Mouse (Mus musculus): ENCODE data around the gene Pold3. TPM values are rescaled to one million over a fixed set of nuclear protein-coding genes. Genes with fewer than 3 reads are reported as not detected.
"Not testable (repeated sequence)": the region's sequence is repeated elsewhere in the genome, so short reads cannot be mapped to it uniquely, and the experiment has no call there.

Pold3 gene
- polyA plus RNA-seq, 1 experiment = not detected

DNA sequence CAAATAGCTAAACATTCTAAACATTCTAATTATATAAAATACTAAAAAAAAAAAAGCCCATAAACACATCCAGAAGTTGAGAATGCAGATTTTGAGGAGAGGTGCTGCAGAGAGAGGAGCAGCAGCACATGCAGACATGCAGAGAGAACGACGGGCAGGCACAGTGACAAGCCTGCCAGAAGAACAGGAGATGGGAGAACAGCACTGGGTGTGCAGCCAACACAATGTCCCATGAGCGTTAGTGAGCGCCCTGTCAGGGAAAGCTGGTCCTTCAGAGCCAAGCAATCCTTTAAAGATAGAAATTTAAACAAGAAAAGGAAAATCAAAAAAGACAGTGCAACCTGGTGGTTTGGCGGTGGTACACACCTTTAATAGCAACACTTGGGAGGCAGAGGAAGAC is 34.5 kb downstream of the Pold3 start:
- Histone ChIP-seq H3K4me3 (ENCODE audit: insufficient read depth, low read depth, low read length) (no peak overlapping the region), H3K4me1 (ENCODE audit: control insufficient read depth, insufficient read depth, low read length) (no peaks in the 10 kb centered on the region), H3K27ac (ENCODE audit: insufficient read depth, low read depth, low read length) (no peak overlapping the region)
- 81% methylated on average over 5 of the region's 5 CpGs for WGBS
- TF ChIP-seq POLR2A (IDR thresholded peaks at IDR 0.05; ENCODE audit: insufficient read depth, low read depth, low read length) (no peak), CTCF (IDR thresholded peaks at IDR 0.05; ENCODE audit: insufficient read depth, low read depth, low read length) (no peak)

DNA sequence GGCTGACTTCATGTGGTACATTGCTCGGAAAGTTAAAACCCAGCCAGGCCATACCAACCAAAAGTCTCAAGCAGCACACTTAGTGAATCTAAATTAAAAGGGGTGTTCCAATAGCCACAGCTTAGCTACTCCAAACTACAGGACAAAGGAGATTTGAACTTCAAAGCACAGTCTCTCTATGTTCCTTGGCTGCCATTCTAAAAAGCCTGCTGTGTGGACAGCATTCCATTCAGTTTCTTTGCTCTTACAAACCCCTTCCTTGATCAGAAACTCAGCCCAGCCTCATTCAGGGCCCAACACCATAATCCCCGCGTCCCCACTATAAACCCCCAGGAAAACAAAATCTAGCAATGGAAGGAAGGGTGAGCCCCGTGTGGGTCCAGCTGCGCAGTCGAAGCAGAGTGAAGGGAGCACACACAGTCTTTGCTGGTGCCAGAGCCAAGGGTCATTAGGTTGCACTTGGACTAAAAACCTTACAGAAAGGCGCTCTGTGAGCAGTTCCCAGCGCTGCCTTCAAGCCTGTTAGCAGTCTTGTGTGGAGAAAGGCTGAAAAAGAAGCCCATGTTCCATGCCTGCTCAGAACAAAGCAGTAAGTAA is 35.1 kb downstream of the Pold3 start:
- TF ChIP-seq CTCF (IDR thresholded peaks at IDR 0.05; ENCODE audit: insufficient read depth, low read depth, low read length) (no peak), POLR2A (IDR thresholded peaks at IDR 0.05; ENCODE audit: insufficient read depth, low read depth, low read length) (no peak)
- H3K27ac ChIP-seq (ENCODE audit: insufficient read depth, low read depth, low read length) = no peak overlapping the region

DNA sequence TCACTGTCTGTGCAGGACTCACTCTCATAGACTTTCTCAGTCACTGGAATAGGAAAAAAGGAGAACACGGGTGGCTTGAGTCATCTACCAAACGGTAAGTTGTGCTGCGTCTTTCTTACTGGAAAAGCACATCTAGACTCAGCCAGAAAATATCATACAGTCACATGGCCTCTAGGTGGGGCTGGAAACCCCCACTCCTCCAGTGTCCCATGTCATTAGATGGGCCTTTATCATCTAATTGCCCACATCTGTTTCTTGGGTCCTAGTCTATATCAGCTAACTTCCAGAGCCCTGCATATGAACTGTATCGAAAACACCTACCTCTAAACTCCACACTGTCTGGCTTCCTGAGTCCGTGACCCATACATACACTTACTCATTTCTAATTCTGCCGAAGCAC is 37.6 kb downstream of the Pold3 start:
- 67% methylated on average over 6 of the region's 6 CpGs for WGBS
- H3K4me3 ChIP-seq (ENCODE audit: insufficient read depth, low read depth, low read length) = no peak overlapping the region
- no peak overlapping the region for H3K27ac ChIP-seq (ENCODE audit: insufficient read depth, low read depth, low read length)
- H3K4me1 ChIP-seq (ENCODE audit: control insufficient read depth, insufficient read depth, low read length) = no peaks in the 10 kb centered on the region
- no peak for TF ChIP-seq POLR2A (IDR thresholded peaks at IDR 0.05; ENCODE audit: insufficient read depth, low read depth, low read length)
- no peak for TF ChIP-seq CTCF (IDR thresholded peaks at IDR 0.05; ENCODE audit: insufficient read depth, low read depth, low read length)

More for the DNA sequence above, 35.1 kb downstream of the Pold3 start:
- H3K4me1 ChIP-seq (ENCODE audit: control insufficient read depth, insufficient read depth, low read length) = no peaks in the 10 kb centered on the region
- no peak overlapping the region for H3K4me3 ChIP-seq (ENCODE audit: insufficient read depth, low read depth, low read length)
- WGBS = 52% methylated on average over 8 of the region's 8 CpGs

DNA sequence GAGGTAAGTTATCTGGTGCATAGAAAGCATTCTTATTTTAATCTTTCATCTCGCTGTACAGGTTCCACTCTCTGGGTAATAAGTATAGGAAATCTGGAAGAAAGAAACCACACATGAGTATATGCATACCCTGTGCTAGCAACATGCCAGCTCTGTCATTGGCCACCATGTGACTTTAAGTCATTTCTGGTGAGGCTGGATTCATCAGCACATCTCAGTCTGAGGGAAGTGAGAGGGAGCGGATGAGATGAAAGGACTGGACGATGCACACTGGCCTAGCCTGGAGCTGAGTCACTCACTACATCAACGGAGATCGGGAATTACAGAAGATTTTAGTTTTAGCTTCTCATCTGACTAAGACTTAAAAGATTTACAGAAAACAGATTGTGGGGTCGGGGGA is 38.5 kb downstream of the Pold3 start:
- no peaks in the 10 kb centered on the region for H3K4me1 ChIP-seq (ENCODE audit: control insufficient read depth, insufficient read depth, low read length)
- H3K27ac ChIP-seq (ENCODE audit: insufficient read depth, low read depth, low read length) = no peak overlapping the region
- H3K4me3 ChIP-seq (ENCODE audit: insufficient read depth, low read depth, low read length) = no peak overlapping the region
- no peak for TF ChIP-seq POLR2A (IDR thresholded peaks at IDR 0.05; ENCODE audit: insufficient read depth, low read depth, low read length)
- 95% methylated on average over 6 of the region's 6 CpGs for WGBS

DNA sequence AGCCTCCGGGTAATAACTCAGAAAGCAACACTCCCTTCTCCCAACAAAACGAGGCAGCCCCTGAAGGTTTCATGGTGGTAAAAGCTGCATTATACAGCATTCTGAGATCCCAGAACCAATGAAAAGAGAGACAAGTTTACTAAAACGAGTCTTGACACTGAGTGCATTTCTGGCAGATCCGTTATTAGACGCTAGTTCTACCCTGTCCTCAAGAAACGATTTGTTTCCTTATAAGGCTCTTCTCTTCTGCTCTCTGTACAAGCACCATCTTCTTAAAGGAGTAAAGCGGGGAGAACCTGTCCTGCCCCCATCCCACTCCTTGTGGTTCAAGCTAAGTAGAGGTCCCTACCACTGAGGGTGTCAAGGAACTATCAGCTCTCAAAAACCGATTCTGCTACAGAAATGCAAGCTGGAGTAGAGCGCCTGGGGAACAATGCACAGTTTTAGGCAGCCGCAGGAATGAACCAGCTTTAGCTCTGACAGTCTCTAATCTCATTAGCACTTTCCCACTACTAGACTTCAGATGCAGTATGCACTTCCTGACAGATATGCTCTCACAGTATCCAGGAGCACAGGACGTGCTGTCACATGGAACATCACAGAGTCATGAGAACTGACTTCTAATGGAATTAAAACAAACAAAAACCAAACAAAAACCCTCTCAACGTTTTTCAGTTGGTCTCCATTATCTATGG is 41.1 kb downstream of the Pold3 start:
- no peaks in the 10 kb centered on the region for H3K4me1 ChIP-seq (ENCODE audit: control insufficient read depth, insufficient read depth, low read length)
- WGBS = 33% methylated on average over 12 of the region's 12 CpGs
- no peak for TF ChIP-seq CTCF (IDR thresholded peaks at IDR 0.05; ENCODE audit: insufficient read depth, low read depth, low read length)
- no peak for TF ChIP-seq POLR2A (IDR thresholded peaks at IDR 0.05; ENCODE audit: insufficient read depth, low read depth, low read length)
- no peak overlapping the region for H3K4me3 ChIP-seq (ENCODE audit: insufficient read depth, low read depth, low read length)
- H3K27ac ChIP-seq (ENCODE audit: insufficient read depth, low read depth, low read length) = no peak overlapping the region

DNA sequence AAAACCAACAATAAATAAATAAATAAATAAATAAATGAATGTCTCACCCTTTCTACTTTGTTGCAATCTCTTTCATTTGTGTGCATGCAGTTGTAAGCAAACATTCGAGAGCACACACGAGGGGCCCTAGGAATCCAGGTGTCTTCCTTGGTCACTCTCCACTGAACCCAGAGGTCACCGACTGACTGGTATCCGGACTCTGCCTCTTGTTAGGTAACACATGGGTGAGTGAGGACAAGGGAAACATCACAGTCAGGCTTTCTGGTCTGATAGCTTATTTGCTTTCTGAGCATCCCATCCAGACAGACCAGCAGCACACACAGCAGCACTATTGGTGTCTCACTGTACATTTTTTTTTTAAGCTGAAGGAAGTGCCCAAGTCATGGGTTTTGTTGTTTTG is 44.3 kb downstream of the Pold3 start:
- no peaks in the 10 kb centered on the region for H3K4me1 ChIP-seq (ENCODE audit: control insufficient read depth, insufficient read depth, low read length)
- 95% methylated on average over 4 of the region's 4 CpGs for WGBS
- H3K4me3 ChIP-seq (ENCODE audit: insufficient read depth, low read depth, low read length) = no peak overlapping the region
- TF ChIP-seq CTCF (IDR thresholded peaks at IDR 0.05; ENCODE audit: insufficient read depth, low read depth, low read length) (no peak), POLR2A (IDR thresholded peaks at IDR 0.05; ENCODE audit: insufficient read depth, low read depth, low read length) (no peak)
- H3K27ac ChIP-seq (ENCODE audit: insufficient read depth, low read depth, low read length) = no peak overlapping the region

DNA sequence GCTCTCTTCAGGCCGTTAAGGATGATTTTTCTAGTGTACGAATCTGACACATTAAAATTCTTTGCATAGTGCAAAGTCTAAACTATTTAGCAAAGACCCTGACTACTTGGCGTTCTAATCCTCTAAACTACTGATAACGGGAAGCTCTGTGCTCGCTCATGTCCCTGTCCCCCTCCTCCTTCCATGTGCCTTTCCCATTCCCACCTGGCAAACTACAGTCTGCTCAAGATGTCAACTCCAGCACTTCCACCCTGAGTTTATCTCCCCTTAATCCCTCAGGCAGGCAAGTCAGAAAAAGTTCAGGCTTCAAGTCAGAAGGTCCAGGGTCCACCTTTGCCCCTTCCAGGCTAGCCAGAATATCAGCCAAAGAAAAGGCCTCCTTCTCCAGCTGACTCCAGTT is 45.1 kb downstream of the Pold3 start:
- no peaks in the 10 kb centered on the region for H3K4me1 ChIP-seq (ENCODE audit: control insufficient read depth, insufficient read depth, low read length)
- 90% methylated on average over 5 of the region's 5 CpGs for WGBS
- H3K27ac ChIP-seq (ENCODE audit: insufficient read depth, low read depth, low read length) = no peak overlapping the region
- no peak for TF ChIP-seq POLR2A (IDR thresholded peaks at IDR 0.05; ENCODE audit: insufficient read depth, low read depth, low read length)
- TF ChIP-seq CTCF (IDR thresholded peaks at IDR 0.05; ENCODE audit: insufficient read depth, low read depth, low read length) = no peak
- no peak overlapping the region for H3K4me3 ChIP-seq (ENCODE audit: insufficient read depth, low read depth, low read length)

DNA sequence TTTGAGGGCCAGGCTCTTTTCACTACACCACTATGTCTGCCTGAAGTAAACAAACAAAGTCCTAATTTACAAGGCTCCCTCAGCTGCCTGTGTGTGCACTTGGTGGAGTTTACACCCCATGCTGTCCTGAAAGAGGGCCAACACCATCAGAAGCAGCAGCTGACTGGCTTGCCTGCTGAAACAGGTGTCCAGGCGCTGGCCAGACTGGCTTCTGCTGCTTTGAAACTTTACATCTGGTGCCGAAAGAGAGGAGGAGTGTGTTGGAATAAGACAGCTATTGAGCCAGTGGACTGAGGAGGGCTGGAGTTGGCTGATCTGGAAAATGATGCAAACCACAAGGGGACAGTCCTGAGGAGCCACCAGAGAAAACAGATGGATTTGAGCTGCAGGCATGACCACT is 47.4 kb downstream of the Pold3 start:
- Histone ChIP-seq H3K4me3 (ENCODE audit: insufficient read depth, low read depth, low read length) (no peak overlapping the region), H3K27ac (ENCODE audit: insufficient read depth, low read depth, low read length) (no peak overlapping the region), H3K4me1 (ENCODE audit: control insufficient read depth, insufficient read depth, low read length) (no peaks in the 10 kb centered on the region)
- no peak for TF ChIP-seq CTCF (IDR thresholded peaks at IDR 0.05; ENCODE audit: insufficient read depth, low read depth, low read length)
- TF ChIP-seq POLR2A (IDR thresholded peaks at IDR 0.05; ENCODE audit: insufficient read depth, low read depth, low read length) = no peak
- WGBS = 53% methylated on average over 2 of the region's 2 CpGs

DNA sequence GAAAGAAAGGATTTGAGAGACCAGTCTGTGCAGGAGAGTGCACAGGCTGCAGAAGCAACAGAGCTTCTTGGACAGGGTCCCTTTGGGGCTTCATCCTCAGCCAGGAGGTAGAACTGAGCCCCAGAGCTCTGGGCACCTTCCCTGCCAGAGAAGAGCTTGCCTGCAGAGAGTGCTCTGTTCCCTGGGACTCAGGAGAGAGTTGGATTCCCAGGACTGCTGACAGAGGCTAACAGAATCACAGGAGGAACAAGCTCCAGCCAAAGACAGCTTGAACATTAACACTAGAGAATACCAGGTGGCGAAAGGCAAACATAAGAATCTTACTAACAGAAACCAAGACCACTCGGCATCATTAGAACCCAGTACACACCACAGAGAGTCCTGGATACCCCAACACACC is 68.4 kb downstream of the Pold3 start:
- 90% methylated on average over 2 of the region's 2 CpGs for WGBS
- H3K4me3 ChIP-seq (ENCODE audit: insufficient read depth, low read depth, low read length); H3K4me1 ChIP-seq (ENCODE audit: control insufficient read depth, insufficient read depth, low read length); H3K27ac ChIP-seq (ENCODE audit: insufficient read depth, low read depth, low read length): not testable (repeated sequence)

DNA sequence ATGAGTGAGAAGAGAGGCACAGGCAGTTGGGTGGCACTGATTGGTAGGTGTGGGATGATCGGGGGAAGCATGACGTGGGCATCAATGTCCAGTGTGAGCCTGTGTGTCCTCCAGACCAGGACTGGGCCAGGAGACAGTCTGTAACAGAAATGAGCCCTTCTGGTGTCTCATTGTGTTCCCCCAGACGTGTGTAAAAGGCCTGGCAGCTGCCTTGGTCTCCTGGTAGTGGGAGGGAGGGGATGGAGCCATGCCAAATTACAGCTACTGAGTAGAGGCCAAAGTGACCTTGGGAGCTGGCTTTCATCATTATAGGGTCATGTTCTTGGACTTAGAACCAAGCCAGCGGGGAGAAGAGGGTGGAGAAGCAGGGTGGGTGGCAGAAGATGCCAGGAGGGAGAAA is 69.5 kb downstream of the Pold3 start:
- Histone ChIP-seq H3K4me1 (ENCODE audit: control insufficient read depth, insufficient read depth, low read length) (no peaks in the 10 kb centered on the region), H3K4me3 (ENCODE audit: insufficient read depth, low read depth, low read length) (no peak overlapping the region), H3K27ac (ENCODE audit: insufficient read depth, low read depth, low read length) (no peak overlapping the region)
- TF ChIP-seq POLR2A (IDR thresholded peaks at IDR 0.05; ENCODE audit: insufficient read depth, low read depth, low read length) (no peak), CTCF (IDR thresholded peaks at IDR 0.05; ENCODE audit: insufficient read depth, low read depth, low read length) (no peak)
- 45% methylated on average over 4 of the region's 4 CpGs for WGBS

All from olfactory bulb, adult 2 months (tissue).